Mouse (Mus musculus) hindbrain, embryonic 12.5 days (tissue): ENCODE measurements around the gene Usp37. TPM values are rescaled to one million over a fixed set of nuclear protein-coding genes. Genes with fewer than 3 reads are reported as not detected.

ENCODE experiments used
- ATAC-seq: fragments of 200-750 bp; cut with Nextera tagmentation; 2 replicates; pipeline ENCODE4 v1.8.0; 2017; ENCODE audit warnings: moderate TSS enrichment; ENCODE audit not compliant: low FRiP score
- H3K27ac ChIP-seq: fragments of 300-500 bp; sonication (generic); 2 replicates; pipeline ENCODE4 v1.5.1; 2016; ENCODE audit warnings: mild to moderate bottlenecking
- H3K27me3 ChIP-seq: fragments of 300-500 bp; sonication (generic); 2 replicates; pipeline ENCODE4 v1.6.1; 2016; ENCODE audit warnings: mild to moderate bottlenecking
- H3K36me3 ChIP-seq: fragments of 300-500 bp; sonication (generic); 2 replicates; pipeline ENCODE4 v1.6.1; 2016; ENCODE audit warnings: mild to moderate bottlenecking
- H3K4me1 ChIP-seq: fragments of 300-500 bp; sonication (generic); 2 replicates; pipeline ENCODE4 v1.6.1; 2016
- H3K4me2 ChIP-seq: fragments of 300-500 bp; sonication (generic); replicated peaks from 2 replicates; pipeline ENCODE4 v1.6.1; 2016; ENCODE audit warnings: mild to moderate bottlenecking
- H3K4me3 ChIP-seq: fragments of 300-500 bp; sonication (generic); 2 replicates; pipeline ENCODE4 v1.5.1; 2016; ENCODE audit warnings: mild to moderate bottlenecking
- H3K9ac ChIP-seq: fragments of 300-500 bp; sonication (generic); 2 replicates; pipeline ENCODE4 v1.6.1; 2016; ENCODE audit warnings: mild to moderate bottlenecking, moderate library complexity
- H3K9me3 ChIP-seq: fragments of 300-500 bp; sonication (generic); replicated peaks from 2 replicates; pipeline ENCODE4 v1.6.1; 2016; ENCODE audit warnings: mild to moderate bottlenecking
- WGBS: fragments of 180-500 bp; shearing (Covaris S2); methylation state at CpG from one replicate; pipeline ENCODE4 v1.1.7; 2016; 5-methylcytosine and 5-hydroxymethylcytosine counted together
- polyA plus RNA-seq: library from polyadenylated mRNA; unstranded; fragments of >200 nt; fragmentation: Nextera tagmentation; extraction: Ambion mirVana; gene quantifications from 2 replicates; pipeline ENCODE4 v1.2.1, GENCODE M21; 2016

The Usp37 gene
- polyA plus RNA-seq, 1 experiment from 2014 or later, result 35.3 TPM

GRCm38 (mm10) chr1:74439166-74439876, 104.8 kb downstream of the Usp37 start:
- Histone ChIP-seq H3K4me2 (no peak overlapping the region), H3K9me3 (no peaks in the 10 kb centered on the region), H3K27me3 (no peaks in the 10 kb centered on the region), H3K9ac (no peak overlapping the region), H3K4me3 (no peak overlapping the region), H3K36me3 (peaks cover 53% of the 10 kb centered on the region), H3K27ac (no peak overlapping the region), H3K4me1 (no peaks in the 10 kb centered on the region)
- ATAC-seq, result no peak
- WGBS, result 91% methylated on average over 19 of the region's 19 CpGs

GRCm38 (mm10) chr1:74437702-74438427, 106.2 kb downstream of the Usp37 start:
- WGBS, result 82% methylated on average over 8 of the region's 8 CpGs
- ATAC-seq, result no peak
- peaks cover 48% of the 10 kb centered on the region for H3K36me3 ChIP-seq

GRCm38 (mm10) chr1:74435563-74435962, 108.5 kb downstream of the Usp37 start:
- H3K36me3 ChIP-seq, result peaks cover 34% of the 10 kb centered on the region
- no peaks in the 10 kb centered on the region for H3K27me3 ChIP-seq
- no peak overlapping the region for H3K27ac ChIP-seq
- no peak overlapping the region for H3K4me3 ChIP-seq
- 89% methylated on average over 6 of the region's 6 CpGs for WGBS
- peaks cover 5% of the 10 kb centered on the region; the same call in 1 of the 2 replicates for H3K4me1 ChIP-seq
- H3K4me2 ChIP-seq, result no peak overlapping the region
- no peak for ATAC-seq
- no peaks in the 10 kb centered on the region for H3K9me3 ChIP-seq
- no peak overlapping the region for H3K9ac ChIP-seq

More at GRCm38 (mm10) chr1:74437702-74438427, 106.2 kb downstream of the Usp37 start:
- Histone ChIP-seq H3K4me2 (no peak overlapping the region), H3K27ac (no peak overlapping the region), H3K9me3 (no peaks in the 10 kb centered on the region), H3K4me3 (no peak overlapping the region), H3K27me3 (no peaks in the 10 kb centered on the region), H3K9ac (no peak overlapping the region), H3K4me1 (no peaks in the 10 kb centered on the region)

- 75% methylated on average over 5 of the region's 5 CpGs for WGBS
- Histone ChIP-seq H3K27ac (no peak overlapping the region), H3K9me3 (no peaks in the 10 kb centered on the region), H3K9ac (no peak overlapping the region), H3K36me3 (peaks cover 30% of the 10 kb centered on the region), H3K4me3 (no peak overlapping the region), H3K27me3 (no peaks in the 10 kb centered on the region), H3K4me1 (peaks cover 5% of the 10 kb centered on the region; the same call in 1 of the 2 replicates), H3K4me2 (no peak overlapping the region)
- no peak for ATAC-seq
Observed at GRCm38 (mm10) chr1:74434596-74434995, 109.5 kb downstream of the Usp37 start.

- Histone ChIP-seq H3K9me3 (no peaks in the 10 kb centered on the region), H3K9ac (no peak overlapping the region), H3K4me2 (no peak overlapping the region), H3K4me3 (no peak overlapping the region), H3K27me3 (no peaks in the 10 kb centered on the region), H3K27ac (no peak overlapping the region), H3K4me1 (peaks cover 5% of the 10 kb centered on the region; the same call in 1 of the 2 replicates), H3K36me3 (peaks cover 18% of the 10 kb centered on the region)
- WGBS, result 91% methylated on average over 6 of the region's 6 CpGs
- no peak for ATAC-seq
Observed at GRCm38 (mm10) chr1:74433220-74433619, 110.9 kb downstream of the Usp37 start.

GRCm38 (mm10) chr1:74425845-74426244, 118.2 kb downstream of the Usp37 start:
- ATAC-seq, result no peak
- Histone ChIP-seq H3K4me2 (no peak overlapping the region), H3K4me3 (no peak overlapping the region), H3K9ac (no peak overlapping the region), H3K36me3 (no peaks in the 10 kb centered on the region), H3K9me3 (no peaks in the 10 kb centered on the region), H3K4me1 (peaks cover 6% of the 10 kb centered on the region; the same call in 1 of the 2 replicates), H3K27me3 (no peaks in the 10 kb centered on the region), H3K27ac (no peak overlapping the region)
- WGBS, result 77% methylated on average over 7 of the region's 7 CpGs

GRCm38 (mm10) chr1:74423147-74423546, 120.9 kb downstream of the Usp37 start:
- Histone ChIP-seq H3K4me2 (no peak overlapping the region), H3K4me3 (no peak overlapping the region), H3K9me3 (no peaks in the 10 kb centered on the region), H3K4me1 (peaks cover 6% of the 10 kb centered on the region; the same call in 1 of the 2 replicates), H3K9ac (no peak overlapping the region), H3K27ac (no peak overlapping the region), H3K36me3 (no peaks in the 10 kb centered on the region), H3K27me3 (no peaks in the 10 kb centered on the region)
- WGBS, result 26% methylated on average over 8 of the region's 8 CpGs
- ATAC-seq, result no peak

- no peak overlapping the region for H3K4me3 ChIP-seq
- no peak overlapping the region for H3K4me2 ChIP-seq
- no peaks in the 10 kb centered on the region for H3K9me3 ChIP-seq
- no peaks in the 10 kb centered on the region for H3K36me3 ChIP-seq
- peaks cover 6% of the 10 kb centered on the region; the same call in 1 of the 2 replicates for H3K4me1 ChIP-seq
- no peaks in the 10 kb centered on the region for H3K27me3 ChIP-seq
- WGBS, result 76% methylated on average over 9 of the region's 9 CpGs
- H3K27ac ChIP-seq, result no peak overlapping the region
- no peak overlapping the region for H3K9ac ChIP-seq
- no peak for ATAC-seq
Observed at GRCm38 (mm10) chr1:74419440-74419794, 124.7 kb downstream of the Usp37 start.

- ATAC-seq, result no peak
- H3K27me3 ChIP-seq, result no peaks in the 10 kb centered on the region
- H3K4me3 ChIP-seq, result no peak overlapping the region
- H3K9me3 ChIP-seq, result no peaks in the 10 kb centered on the region
- no peaks in the 10 kb centered on the region for H3K36me3 ChIP-seq
- 83% methylated on average over 17 of the region's 17 CpGs for WGBS
- no peak overlapping the region for H3K4me2 ChIP-seq
- H3K9ac ChIP-seq, result no peak overlapping the region
- H3K4me1 ChIP-seq, result peaks cover 6% of the 10 kb centered on the region; the same call in 1 of the 2 replicates
- H3K27ac ChIP-seq, result no peak overlapping the region
Observed at GRCm38 (mm10) chr1:74418747-74419439, 125.2 kb downstream of the Usp37 start.

- H3K4me3 ChIP-seq, result no peak overlapping the region
- no peak for ATAC-seq
- no peaks in the 10 kb centered on the region for H3K36me3 ChIP-seq
- H3K4me1 ChIP-seq, result no peaks in the 10 kb centered on the region
- no peak overlapping the region for H3K27ac ChIP-seq
- no peak overlapping the region for H3K4me2 ChIP-seq
- H3K27me3 ChIP-seq, result no peaks in the 10 kb centered on the region
- no peak overlapping the region for H3K9ac ChIP-seq
- no peaks in the 10 kb centered on the region for H3K9me3 ChIP-seq
- WGBS, result 39% methylated on average over 4 of the region's 4 CpGs
Observed at GRCm38 (mm10) chr1:74415143-74415542, 128.9 kb downstream of the Usp37 start.

GRCm38 (mm10) chr1:74412711-74413110, 131.4 kb downstream of the Usp37 start:
- H3K36me3 ChIP-seq, result no peaks in the 10 kb centered on the region
- no peak overlapping the region for H3K4me2 ChIP-seq
- no peak overlapping the region for H3K27ac ChIP-seq
- ATAC-seq, result no peak
- WGBS, result 80% methylated on average over 8 of the region's 8 CpGs
- H3K4me1 ChIP-seq, result no peaks in the 10 kb centered on the region
- H3K27me3 ChIP-seq, result no peaks in the 10 kb centered on the region
- H3K9ac ChIP-seq, result no peak overlapping the region
- no peaks in the 10 kb centered on the region for H3K9me3 ChIP-seq
- no peak overlapping the region for H3K4me3 ChIP-seq

GRCm38 (mm10) chr1:74411753-74412325, 132.2 kb downstream of the Usp37 start:
- WGBS, result 62% methylated on average over 2 of the region's 2 CpGs
- no peak overlapping the region for H3K4me2 ChIP-seq
- no peaks in the 10 kb centered on the region for H3K36me3 ChIP-seq
- H3K9ac ChIP-seq, result no peak overlapping the region
- H3K27ac ChIP-seq, result no peak overlapping the region
- H3K4me1 ChIP-seq, result no peaks in the 10 kb centered on the region
- H3K9me3 ChIP-seq, result no peaks in the 10 kb centered on the region
- no peak for ATAC-seq
- no peaks in the 10 kb centered on the region for H3K27me3 ChIP-seq
- no peak overlapping the region for H3K4me3 ChIP-seq
